Mouse (Mus musculus) 3134 (cell line): ENCODE measurements around the gene Crocc.

Source experiments
- DNase-seq: peaks from one replicate; pipeline ENCODE4 v3.0.0-alpha.2; 2011; ENCODE audit warnings: low spot score; ENCODE audit not compliant: insufficient read length; ENCODE audit errors: extremely low read depth

The Crocc gene

GRCm38 (mm10) chr4:140988706-140989290 lies 71.6 kb downstream of the Crocc start:
- no peak for DNase-seq

- no peak for DNase-seq
These were observed 72.9 kb downstream of the Crocc start for GRCm38 (mm10) chr4:140987476-140987875.

- DNase-seq: peak; percentile 89
These were observed 73.5 kb downstream of the Crocc start, which contains the start of gene Atp13a2 for GRCm38 (mm10) chr4:140986711-140987395. Atp13a2 (plus strand) TSS chr4:140986873.

GRCm38 (mm10) chr4:140986024-140986710 lies 74.2 kb downstream of the Crocc start:
- DNase-seq: no peak

- no peak for DNase-seq
These were observed 75.8 kb downstream of the Crocc start for GRCm38 (mm10) chr4:140984544-140984943.

- peak; percentile 78 for DNase-seq
These were observed 76.9 kb downstream of the Crocc start for GRCm38 (mm10) chr4:140983442-140983841.

- no peak for DNase-seq
These were observed 77.5 kb downstream of the Crocc start for GRCm38 (mm10) chr4:140982808-140983207.

- no peak for DNase-seq
These were observed 78.7 kb downstream of the Crocc start for GRCm38 (mm10) chr4:140981605-140982004.

- DNase-seq: no peak
These were observed 82.3 kb downstream of the Crocc start for GRCm38 (mm10) chr4:140977886-140978692.

GRCm38 (mm10) chr4:140977278-140977677 lies 83.1 kb downstream of the Crocc start:
- DNase-seq: no peak

GRCm38 (mm10) chr4:140975356-140975755 lies 85.0 kb downstream of the Crocc start:
- no peak for DNase-seq

GRCm38 (mm10) chr4:140974408-140974807 lies 85.9 kb downstream of the Crocc start:
- DNase-seq: no peak

GRCm38 (mm10) chr4:140971691-140972090 lies 88.7 kb downstream of the Crocc start:
- DNase-seq: no peak

GRCm38 (mm10) chr4:140967386-140968159 lies 92.8 kb downstream of the Crocc start:
- DNase-seq: no peak
